Mouse (Mus musculus) activated CD4-positive, CD25-positive, alpha-beta regulatory T cell (primary cell): ENCODE measurements around the gene Pdcd11. TPM values are rescaled to one million over a fixed set of nuclear protein-coding genes. Genes with fewer than 3 reads are reported as not detected.

Source experiments
- polyA plus RNA-seq, 2 experiments: library from polyadenylated mRNA; unstranded; fragments of 100-300 nt; shearing (Covaris generic); gene quantifications; one replicate each; pipeline ENCODE4 v1.2.1; 2017

The Pdcd11 gene
- 10 to 100 TPM in 1 of 2 experiments, 1 to 10 TPM in 1; 6.7 to 12.0 TPM for polyA plus RNA-seq

DNA sequence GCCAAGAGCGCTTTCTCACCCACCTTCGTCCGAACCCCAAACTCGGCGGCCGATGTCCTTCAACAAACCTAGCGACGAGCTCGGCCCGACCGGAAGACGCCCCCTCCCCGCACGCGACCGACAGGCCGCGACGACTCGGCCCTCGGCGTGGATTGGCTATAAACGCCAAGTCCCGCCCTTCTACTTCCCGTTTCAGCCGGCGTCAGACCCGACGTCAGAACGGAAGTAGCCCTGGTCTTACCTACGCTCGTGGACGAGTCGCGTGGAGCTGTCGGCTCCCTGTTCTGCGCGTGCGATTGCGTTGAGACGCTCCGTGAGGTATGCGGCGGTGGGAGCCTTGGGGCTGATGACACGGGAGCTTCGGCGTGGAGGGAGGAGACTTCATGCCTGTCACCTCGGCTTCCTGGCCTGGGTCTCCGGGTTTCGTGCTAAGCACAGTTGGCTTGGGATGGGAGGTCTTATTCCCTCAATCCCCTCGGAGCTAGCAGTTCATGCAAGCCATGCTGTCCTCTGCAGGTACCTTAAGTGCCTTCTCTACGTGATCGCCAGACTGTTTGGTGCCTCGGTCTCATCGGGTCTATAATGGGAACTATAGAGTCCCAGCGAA lies at the start of gene Pdcd11, which contains the start of gene Usmg5:
TSS of gene Pdcd11 (plus strand) at position 219 of the 607 bp plus-strand sequence.
TSS of gene Usmg5 (minus strand) at position 98 of the 607 bp plus-strand sequence.

DNA sequence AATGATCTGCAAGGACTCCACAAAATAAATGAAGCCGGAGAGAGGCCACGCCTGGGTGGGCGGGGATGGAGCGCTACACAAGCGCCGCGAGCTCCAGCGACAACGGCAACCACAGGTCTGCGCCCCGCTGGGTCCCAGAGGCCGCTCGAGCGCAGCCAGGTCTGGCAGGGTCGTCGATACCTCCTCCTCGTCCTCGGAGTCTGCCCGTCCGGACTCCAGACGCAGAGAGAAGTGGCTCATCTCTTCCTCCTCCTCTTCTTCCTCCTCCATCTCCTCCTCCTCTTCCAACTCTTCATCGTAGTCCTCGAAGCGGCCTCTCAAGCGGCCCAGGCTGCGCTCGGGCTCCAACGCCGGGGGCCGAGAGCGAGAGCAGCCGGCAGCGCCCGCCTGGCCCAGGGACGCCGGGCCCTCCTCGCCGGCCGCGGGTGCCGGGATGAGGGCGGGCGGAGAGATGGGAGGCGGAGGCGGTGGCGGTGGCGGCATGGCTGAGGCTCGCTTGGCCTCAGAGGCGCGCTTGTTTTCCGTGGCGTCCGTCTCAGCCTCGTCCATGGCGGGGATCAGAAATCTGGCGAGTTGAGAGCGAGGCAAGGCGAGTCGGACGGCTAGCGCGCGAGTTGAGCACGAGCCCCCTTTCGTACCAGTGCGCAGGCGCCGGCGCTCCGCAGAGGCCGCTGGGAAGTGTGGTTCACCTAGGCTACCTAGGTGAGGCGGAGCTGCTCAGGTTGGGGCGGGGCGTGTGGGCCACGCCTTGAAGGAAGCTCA lies 40.1 kb upstream of the Pdcd11 start, which contains the start of gene Pcgf6:
TSS of gene Pcgf6 (minus strand) at position 636 of the 762 bp plus-strand sequence.

DNA sequence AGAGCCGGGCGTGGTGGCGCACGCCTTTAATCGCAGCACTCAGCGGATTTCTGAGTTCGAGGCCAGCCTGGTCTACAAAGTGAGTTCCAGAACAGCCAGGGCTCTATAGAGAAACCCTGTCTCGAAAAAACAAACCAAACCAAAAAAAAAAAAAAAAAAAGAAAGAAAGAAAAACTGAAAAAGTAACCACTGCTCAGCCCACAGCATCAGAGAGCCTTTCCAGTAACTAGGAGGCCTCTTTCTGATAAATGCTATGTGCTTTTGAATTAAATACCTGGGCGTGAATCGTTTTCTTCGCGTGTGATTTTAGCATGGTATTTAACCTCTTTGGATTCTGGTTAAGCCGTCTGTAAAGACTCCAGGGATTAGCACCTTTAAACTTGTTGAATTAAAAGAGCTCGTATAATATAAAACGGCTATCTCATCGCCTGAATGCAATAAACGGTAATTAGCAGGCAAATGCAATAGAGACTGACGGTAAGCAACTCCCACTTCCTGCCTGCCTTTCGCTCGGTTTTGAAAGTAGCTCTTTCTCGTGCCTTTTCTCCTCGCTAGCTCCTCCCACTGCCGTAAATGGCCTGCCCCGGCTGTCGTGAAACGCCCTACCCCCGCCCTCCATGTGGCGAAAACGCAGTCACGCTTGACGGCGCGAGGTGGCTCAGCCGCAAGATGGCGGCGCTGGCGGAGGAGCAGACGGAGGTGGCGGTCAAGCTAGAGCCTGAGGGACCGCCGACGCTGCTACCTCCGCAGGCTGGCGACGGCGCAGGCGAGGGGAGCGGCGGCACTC lies 23.3 kb upstream of the Pdcd11 start, which contains the start of gene Taf5:
TSS of gene Taf5 (plus strand) at position 651 of the 787 bp plus-strand sequence.

DNA sequence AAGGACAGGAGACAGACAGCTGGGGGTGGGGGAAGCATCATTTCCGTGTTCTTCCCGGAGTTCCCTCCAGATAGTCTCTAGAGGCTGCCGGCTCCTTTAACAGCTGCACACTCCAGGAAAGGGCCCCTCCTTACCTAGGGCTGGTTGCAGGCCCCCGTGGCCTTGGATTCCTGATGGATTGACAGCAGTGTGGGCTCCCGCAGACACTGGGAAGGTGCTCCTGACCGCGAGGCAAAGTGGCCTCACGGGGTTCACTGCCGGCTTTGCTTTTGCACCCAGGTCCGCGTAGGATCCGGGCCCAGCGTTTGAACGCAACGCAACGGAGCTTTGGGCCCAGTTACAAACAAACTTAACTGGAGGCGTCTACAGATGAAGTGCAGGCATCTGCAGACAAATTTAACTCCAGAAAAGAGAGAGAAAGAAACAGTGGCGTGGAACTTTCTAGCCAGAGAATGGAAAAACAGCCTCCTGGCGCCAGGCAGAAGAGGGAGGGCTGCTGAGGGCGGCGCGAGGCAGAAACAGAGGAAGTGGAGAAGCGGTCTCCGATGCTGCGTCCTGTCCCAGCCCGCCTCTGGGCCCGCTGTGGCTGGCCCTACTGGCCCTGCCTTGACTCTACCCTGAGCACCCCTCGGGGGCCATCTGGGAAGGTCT lies 47.3 kb downstream of the Pdcd11 start, which contains the start of gene Calhm2:
TSS of gene Calhm2 (minus strand) at position 524 of the 651 bp plus-strand sequence.

DNA sequence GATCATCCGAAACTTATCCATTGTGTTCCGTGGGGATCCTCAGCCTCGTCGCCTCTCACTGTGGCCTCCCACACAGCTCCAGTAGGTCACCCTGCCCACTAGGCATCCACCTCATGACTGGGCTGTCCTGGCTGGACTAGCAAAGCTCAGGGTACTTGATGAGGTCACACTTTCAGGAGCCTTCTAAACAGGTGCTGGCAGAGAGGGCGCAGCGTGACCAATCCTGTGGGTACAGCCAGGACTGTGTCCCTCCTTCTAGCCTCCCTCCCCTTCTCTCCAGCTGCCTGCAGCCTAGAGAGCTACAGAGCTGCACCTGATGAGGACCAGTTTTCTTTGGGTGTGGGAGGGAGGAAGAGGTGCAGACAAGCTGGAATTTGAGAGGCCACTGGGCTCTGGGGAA lies 53.6 kb downstream of the Pdcd11 start, which contains the start of gene Calhm1:
TSS of gene Calhm1 (minus strand) at position 101 of the 400 bp plus-strand sequence.

GRCm38 (mm10) chr19:47157664-47158063 lies 67.1 kb downstream of the Pdcd11 start, which contains the start of gene Calhm3:
Calhm3 (minus strand) TSS chr19:47157764.

GRCm38 (mm10) chr19:47178431-47179271 lies 88.1 kb downstream of the Pdcd11 start, which contains the start of gene Neurl1a:
Neurl1a (plus strand) TSS chr19:47178820.

Other genes starting within 250 kb of the Pdcd11 start
- gene Ina, start 76.1 kb upstream of the Pdcd11 start, polyA plus RNA-seq, result under 1 TPM in 1 of 2 experiments, not detected in 1; 0.25 TPM
- gene Nt5c2, start 75.6 kb upstream of the Pdcd11 start, polyA plus RNA-seq, result 10 to 100 TPM; 38.6 to 51.7 TPM
- gene Pcgf6, start 39.9 kb upstream of the Pdcd11 start, polyA plus RNA-seq, result 10 to 100 TPM; 23.1 to 27.1 TPM
- 10 to 100 TPM; 11.5 to 13.1 TPM for gene Taf5, start 23.0 kb upstream of the Pdcd11 start, polyA plus RNA-seq
- gene Usmg5, start 121 bp upstream of the Pdcd11 start, polyA plus RNA-seq, result 100 to 1,000 TPM; 491 to 498 TPM
- 10 to 100 TPM; 11.9 to 23.7 TPM for gene Calhm2, start 47.5 kb downstream of the Pdcd11 start, polyA plus RNA-seq
- gene Calhm1, start 53.5 kb downstream of the Pdcd11 start, polyA plus RNA-seq, result not detected
- not detected for gene Calhm3, start 67.0 kb downstream of the Pdcd11 start, polyA plus RNA-seq
- under 1 TPM in 1 of 2 experiments, not detected in 1; 0.28 TPM for gene Neurl1a, start 88.1 kb downstream of the Pdcd11 start, polyA plus RNA-seq